Mouse (Mus musculus) v-Abl transformed pro-B cells (cell line): ENCODE measurements around the gene Nudt3.

Experiments
- in situ Hi-C, 2 experiments: fragments of 400-800 bp; cut with MboI; formaldehyde crosslinking; loops; one replicate each; pipeline ENCODE4 v1.15.1; 2025; ENCODE audit not compliant: unreplicated experiment in 2 of 2

Gene Nudt3

GRCm38 (mm10) chr17:27637333-27637732 lies 14.0 kb upstream of the Nudt3 start:
- in situ Hi-C loops: loop anchor here in 1 of 2 experiments (10.0 kb wide), 1 partner anchor 103 kb away; no protein-coding TSS in a partner anchor

GRCm38 (mm10) chr17:27636132-27637020 lies 13.1 kb upstream of the Nudt3 start, which contains the start of gene Rps10:
Rps10 (minus strand) TSS chr17:27636669.
- in situ Hi-C loops: loop anchor here in 1 of 2 experiments (10.0 kb wide), 1 partner anchor 102 kb away; no protein-coding TSS in a partner anchor

GRCm38 (mm10) chr17:27635575-27635903 lies 12.2 kb upstream of the Nudt3 start:
- in situ Hi-C loops: loop anchor here in 1 of 2 experiments (10.0 kb wide), 1 partner anchor 101 kb away; no protein-coding TSS in a partner anchor

- in situ Hi-C loops: loop anchor here (5.0 to 10.0 kb wide), 3 partner anchors 68 to 100 kb away; partner anchors contain the start of gene AI413582 (in 2 of the 2)
These were observed 11.7 kb upstream of the Nudt3 start, which contains the start of gene RPS10-NUDT3 for GRCm38 (mm10) chr17:27634871-27635574. RPS10-NUDT3 (minus strand) TSS chr17:27635222.

GRCm38 (mm10) chr17:27629249-27630020 lies 6.1 kb upstream of the Nudt3 start:
- in situ Hi-C loops: loop anchor here (5.0 to 10.0 kb wide), 3 partner anchors 62 to 95 kb away; partner anchors contain the start of gene AI413582 (in 2 of the 2)

GRCm38 (mm10) chr17:27628376-27628775 lies 5.1 kb upstream of the Nudt3 start:
- in situ Hi-C loops: no loop called here

- in situ Hi-C loops: no loop called here
These were observed 4.2 kb upstream of the Nudt3 start for GRCm38 (mm10) chr17:27627451-27627850.

- in situ Hi-C loops: no loop called here
These were observed 3.4 kb upstream of the Nudt3 start for GRCm38 (mm10) chr17:27626681-27627080.

GRCm38 (mm10) chr17:27625455-27626251 lies 2.4 kb upstream of the Nudt3 start:
- in situ Hi-C loops: no loop called here

- in situ Hi-C loops: no loop called here
These were observed 510 bp downstream of the Nudt3 start for GRCm38 (mm10) chr17:27622611-27623359.

GRCm38 (mm10) chr17:27621705-27622531 lies 1.4 kb downstream of the Nudt3 start:
- in situ Hi-C loops: no loop called here

GRCm38 (mm10) chr17:27621161-27621560 lies 2.1 kb downstream of the Nudt3 start:
- in situ Hi-C loops: no loop called here

- in situ Hi-C loops: no loop called here
These were observed 7.9 kb downstream of the Nudt3 start for GRCm38 (mm10) chr17:27615388-27615787.

- in situ Hi-C loops: no loop called here
These were observed 10.3 kb downstream of the Nudt3 start for GRCm38 (mm10) chr17:27613016-27613415.

GRCm38 (mm10) chr17:27611994-27612393 lies 11.3 kb downstream of the Nudt3 start:
- in situ Hi-C loops: no loop called here

- in situ Hi-C loops: no loop called here
These were observed 11.8 kb downstream of the Nudt3 start for GRCm38 (mm10) chr17:27611519-27611884.

- in situ Hi-C loops: no loop called here
These were observed 12.4 kb downstream of the Nudt3 start for GRCm38 (mm10) chr17:27610679-27611518.
